Mouse (Mus musculus): Measurements from ENCODE around the gene Psmb10.

Gene Psmb10

GRCm38 (mm10) chr8:105938306-105938669 lies at the start of gene Psmb10:
Gene Psmb10 (minus strand): TSS chr8:105938444.
- peak in 1 of 2 experiments; percentile 35 for DNase-seq

GRCm38 (mm10) chr8:105983406-105983805 lies 45.2 kb upstream of the Psmb10 start:
- peak in 1 of 2 experiments; percentile 10 for DNase-seq

- DNase-seq = no peak
Measured at GRCm38 (mm10) chr8:105981146-105981545, 42.9 kb upstream of the Psmb10 start.

- DNase-seq = peak in 1 of 2 experiments; percentile 33
Measured at GRCm38 (mm10) chr8:105979325-105979724, 41.1 kb upstream of the Psmb10 start, which contains the start of gene Dpep3. Gene Dpep3 (minus strand): TSS chr8:105979429.

GRCm38 (mm10) chr8:105975363-105975762 lies 37.1 kb upstream of the Psmb10 start:
- DNase-seq = no peak

GRCm38 (mm10) chr8:105971019-105971720 lies 32.9 kb upstream of the Psmb10 start:
- no peak for DNase-seq

GRCm38 (mm10) chr8:105969367-105969766 lies 31.1 kb upstream of the Psmb10 start:
- DNase-seq = no peak

- DNase-seq = no peak
Measured at GRCm38 (mm10) chr8:105966692-105967311, 28.6 kb upstream of the Psmb10 start.

GRCm38 (mm10) chr8:105965905-105966341 lies 27.7 kb upstream of the Psmb10 start, which contains the start of gene Slc12a4:
Gene Slc12a4 (minus strand): TSS chr8:105966097.
- DNase-seq = peak; percentile 75 to 89

GRCm38 (mm10) chr8:105965266-105965904 lies 27.1 kb upstream of the Psmb10 start:
- peak; percentile 39 to 69 for DNase-seq

- DNase-seq = no peak
Measured at GRCm38 (mm10) chr8:105964506-105965265, 26.4 kb upstream of the Psmb10 start.

- DNase-seq = no peak
Measured at GRCm38 (mm10) chr8:105961536-105961935, 23.3 kb upstream of the Psmb10 start.

GRCm38 (mm10) chr8:105961101-105961500 lies 22.9 kb upstream of the Psmb10 start:
- DNase-seq = no peak

- peak; percentile 91 to 93 for DNase-seq
Measured at GRCm38 (mm10) chr8:105959350-105959749, 21.1 kb upstream of the Psmb10 start.

- peak; percentile 71 to 86 for DNase-seq
Measured at GRCm38 (mm10) chr8:105957813-105958212, 19.6 kb upstream of the Psmb10 start.

GRCm38 (mm10) chr8:105956556-105956955 lies 18.3 kb upstream of the Psmb10 start:
- no peak for DNase-seq

GRCm38 (mm10) chr8:105951057-105951659 lies 12.9 kb upstream of the Psmb10 start:
- peak; percentile 50 to 71 for DNase-seq

- DNase-seq = peak; percentile 65 to 66
Measured at GRCm38 (mm10) chr8:105949350-105949749, 11.1 kb upstream of the Psmb10 start.

- DNase-seq = peak in 1 of 2 experiments; percentile 33
Measured at GRCm38 (mm10) chr8:105943321-105943739, 5.1 kb upstream of the Psmb10 start, which contains the start of gene Lcat. Gene Lcat (minus strand): TSS chr8:105943382.

- no peak for DNase-seq
Measured at GRCm38 (mm10) chr8:105942542-105942941, 4.3 kb upstream of the Psmb10 start.

- no peak for DNase-seq
Measured at GRCm38 (mm10) chr8:105942026-105942425, 3.8 kb upstream of the Psmb10 start.
